Mouse (Mus musculus): Measurements from ENCODE around the gene Gm7971.
"Not testable (repeated sequence)": the region's sequence is repeated elsewhere in the genome, so short reads cannot be mapped to it uniquely, and the experiment has no call there.

Gene Gm7971

DNA sequence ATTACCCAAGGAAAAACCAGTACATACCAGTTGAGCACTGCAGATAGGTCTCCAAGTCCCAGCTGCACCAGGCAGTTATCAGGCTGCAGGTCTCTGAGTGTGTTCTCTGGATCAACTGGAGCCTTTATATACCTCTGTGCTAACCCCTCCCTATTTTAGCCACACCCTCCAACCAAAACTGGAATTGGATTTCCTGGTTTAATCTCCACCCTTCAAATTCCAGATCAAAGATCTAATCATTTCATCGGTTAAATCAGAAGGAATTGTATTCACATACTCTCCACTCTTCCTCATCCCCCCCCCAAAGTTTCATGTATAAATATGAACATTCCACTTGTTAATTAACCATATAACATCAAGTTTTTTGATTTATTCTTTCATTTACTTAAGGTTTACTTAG, at the start of gene Gm7971:
Gene Gm7971, minus strand, starts transcription at position 101 of the 400 bp plus-strand sequence.
- DNase-seq (ENCODE audit: extremely low read depth, low read depth, low spot score) = not testable (repeated sequence)

All from fat pad, adult 2 months (tissue).